Comparison of ENCODE assay signal across 10 mouse cellular contexts in the genomic region with DNA sequence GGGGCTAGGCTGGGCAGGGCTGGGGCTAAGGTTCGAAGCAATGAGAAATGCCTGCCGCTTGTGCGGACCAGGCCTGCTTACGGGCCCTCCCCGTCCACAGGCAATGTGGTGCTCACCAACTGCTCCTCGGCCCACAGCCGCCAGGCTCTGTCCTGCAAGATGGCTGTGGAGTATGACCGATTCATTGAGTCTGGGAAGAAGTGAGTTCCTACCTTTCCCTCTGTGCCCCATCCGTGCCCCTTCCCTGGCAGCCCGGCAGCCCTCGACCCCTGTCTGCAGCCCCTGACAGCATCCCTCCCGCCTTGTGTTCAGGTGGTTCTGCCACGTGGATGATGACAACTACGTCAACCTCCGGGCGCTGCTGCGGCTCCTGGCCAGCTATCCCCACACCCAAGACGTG. TPM values are rescaled to one million over a fixed set of nuclear protein-coding genes. Genes with fewer than 3 reads are reported as not detected.
A peak's percentile ranks its signal among the peaks of the same experiment; 100 is the strongest.
DNase-seq lines count a peak whose midpoint lies in the region; ATAC-seq lines count a peak whose summit lies in the region.
"Had no signal": no experiment of that assay in that cellular context is flagged by ENCODE, and none has a peak within 500 bp of the region (broad histone marks: within the 10 kb centered on the region; RNA-seq: fewer than 3 reads in every experiment).

No protein-coding gene starts in this region.

- no peak for ATAC-seq in liver, embryonic 12.5 days
- ATAC-seq in liver, embryonic 11.5 days (replicated peaks; ENCODE audit: low FRiP score) = no peak
- ATAC-seq in intestine, embryonic 16.5 days = no peak
- no peak for ATAC-seq in neural tube, embryonic 15.5 days (ENCODE audit: low FRiP score)

- no peak overlapping the region for H3K4me3 ChIP-seq in liver, embryonic 12.5 days
- no peak overlapping the region for H3K4me3 ChIP-seq in liver, embryonic 11.5 days (ENCODE audit: low read depth, low read length)
- peak overlapping the region; percentile 70 for H3K4me3 ChIP-seq in forebrain, embryonic 10.5 days
- peak overlapping the region; percentile 66 for H3K4me3 ChIP-seq in intestine, embryonic 16.5 days (ENCODE audit: low read length)
- peak overlapping the region; percentile 50 for H3K4me3 ChIP-seq in neural tube, embryonic 15.5 days (replicated peaks)

- WGBS in liver, embryonic 12.5 days (ENCODE audit: insufficient replicate concordance) = 83% methylated on average over 18 of the region's 18 CpGs
- WGBS in liver, embryonic 11.5 days = 75% methylated on average over 18 of the region's 18 CpGs
- WGBS in forebrain, embryonic 10.5 days = 28% methylated on average over 18 of the region's 18 CpGs
- 40% methylated on average over 18 of the region's 18 CpGs for WGBS in intestine, embryonic 16.5 days
- WGBS in neural tube, embryonic 15.5 days = 26% methylated on average over 18 of the region's 18 CpGs

- H3K9me3 ChIP-seq in liver, embryonic 12.5 days (replicated peaks) = no peaks in the 10 kb centered on the region
- H3K9me3 ChIP-seq in liver, embryonic 11.5 days (ENCODE audit: control insufficient read depth, low read length) = no peaks in the 10 kb centered on the region
- no peaks in the 10 kb centered on the region for H3K9me3 ChIP-seq in forebrain, embryonic 10.5 days
- H3K9me3 ChIP-seq in intestine, embryonic 16.5 days (ENCODE audit: control insufficient read depth, low read length) = no peaks in the 10 kb centered on the region
- H3K9me3 ChIP-seq in neural tube, embryonic 15.5 days (replicated peaks) = no peaks in the 10 kb centered on the region

- peak overlapping the region; percentile 33; the same call in 1 of the 2 replicates for H3K27ac ChIP-seq in liver, embryonic 12.5 days
- no peak overlapping the region for H3K27ac ChIP-seq in liver, embryonic 11.5 days (ENCODE audit: low read depth, low read length)
- H3K27ac ChIP-seq in forebrain, embryonic 10.5 days = peak overlapping the region; percentile 95
- peak overlapping the region; percentile 95 for H3K27ac ChIP-seq in intestine, embryonic 16.5 days (ENCODE audit: low read length)
- H3K27ac ChIP-seq in neural tube, embryonic 15.5 days (replicated peaks) = peak overlapping the region; percentile 60

- no peak for DNase-seq in liver, embryonic 11.5 days (ENCODE audit: low spot score)
- DNase-seq in forebrain, embryonic 10.5 days (ENCODE audit: extremely low spot score, low spot score) = no peak
- no peak for DNase-seq in gastrocnemius, postnatal 14 days
- no peak for DNase-seq in gastrocnemius, adult 18-20 months (ENCODE audit: low spot score)
- no peak for DNase-seq in embryo, embryonic 10.5 days (ENCODE audit: low spot score)

- H3K36me3 ChIP-seq in liver, embryonic 12.5 days = peaks cover 38% of the 10 kb centered on the region
- H3K36me3 ChIP-seq in liver, embryonic 11.5 days (ENCODE audit: control insufficient read depth, insufficient read depth, low read length) = peaks cover 4% of the 10 kb centered on the region; the same call in 1 of the 2 replicates
- peaks cover 52% of the 10 kb centered on the region for H3K36me3 ChIP-seq in forebrain, embryonic 10.5 days (replicated peaks)
- H3K36me3 ChIP-seq in intestine, embryonic 16.5 days (ENCODE audit: control insufficient read depth, insufficient read depth, low read length) = peaks cover 6% of the 10 kb centered on the region; the same call in 1 of the 2 replicates
- 0 out of 2 replicates have a peak, but pooled peaks cover 5% of the 10 kb centered on the region for H3K36me3 ChIP-seq in neural tube, embryonic 15.5 days

- peak overlapping the region; percentile 92 for H3K4me2 ChIP-seq in liver, embryonic 12.5 days
- no peak overlapping the region for H3K4me2 ChIP-seq in liver, embryonic 11.5 days
- H3K4me2 ChIP-seq in intestine, embryonic 16.5 days (ENCODE audit: low read depth, low read length) = peak overlapping the region; percentile 82
- H3K4me2 ChIP-seq in neural tube, embryonic 15.5 days = peak overlapping the region; percentile 93

- H3K27me3 ChIP-seq in liver, embryonic 12.5 days (replicated peaks) = peaks cover 58% of the 10 kb centered on the region
- peaks cover 54% of the 10 kb centered on the region for H3K27me3 ChIP-seq in liver, embryonic 11.5 days (replicated peaks; ENCODE audit: control insufficient read depth, insufficient read depth, low read length)
- H3K27me3 ChIP-seq in forebrain, embryonic 10.5 days (ENCODE audit: poor library complexity, severe bottlenecking) = peaks cover 55% of the 10 kb centered on the region
- no peaks in the 10 kb centered on the region for H3K27me3 ChIP-seq in intestine, embryonic 16.5 days (replicated peaks; ENCODE audit: control insufficient read depth, insufficient read depth, low read length)
- H3K27me3 ChIP-seq in neural tube, embryonic 15.5 days (replicated peaks) = no peaks in the 10 kb centered on the region

- no peak overlapping the region for H3K9ac ChIP-seq in liver, embryonic 12.5 days
- H3K9ac ChIP-seq in liver, embryonic 11.5 days (ENCODE audit: low read depth, low read length) = no peak overlapping the region
- H3K9ac ChIP-seq in intestine, embryonic 16.5 days (ENCODE audit: low read depth, low read length) = peak overlapping the region; percentile 77
- H3K9ac ChIP-seq in neural tube, embryonic 15.5 days (replicated peaks) = no peak overlapping the region

- intact Hi-C loops in gastrocnemius, postnatal 14 days (cut with DNase I; ENCODE audit: low total_unique reads) = no loop called here

- H3K4me1 ChIP-seq in liver, embryonic 12.5 days = peaks cover 100% of the 10 kb centered on the region
- peaks cover 61% of the 10 kb centered on the region for H3K4me1 ChIP-seq in liver, embryonic 11.5 days (replicated peaks; ENCODE audit: control insufficient read depth, insufficient read depth, low read length)
- peaks cover 91% of the 10 kb centered on the region for H3K4me1 ChIP-seq in forebrain, embryonic 10.5 days
- peaks cover 42% of the 10 kb centered on the region for H3K4me1 ChIP-seq in intestine, embryonic 16.5 days (ENCODE audit: control insufficient read depth, insufficient read depth, low read length)
- peaks cover 63% of the 10 kb centered on the region for H3K4me1 ChIP-seq in neural tube, embryonic 15.5 days

RNA-seq across cellular contexts. Expression of gene Lfng, which starts 5.1 kb away (rescaled TPM):
- 7.4 and 8.3 TPM in 2 replicates for polyA plus RNA-seq in liver, embryonic 12.5 days (2016; fragmentation: Nextera tagmentation; extraction: Ambion mirVana)
- polyA plus RNA-seq in liver, embryonic 11.5 days (2014; fragmentation: Nextera tagmentation; extraction: Ambion mirVana) = 10.6 and 11.0 TPM in 2 replicates
- 33.1 and 33.3 TPM in 2 replicates for polyA plus RNA-seq in forebrain, embryonic 10.5 days (2016; fragmentation: Nextera tagmentation; extraction: Ambion mirVana)
- 11.9 and 13.4 TPM in 2 replicates for polyA plus RNA-seq in intestine, embryonic 16.5 days (2015; fragmentation: Nextera tagmentation; extraction: Ambion mirVana)
- 16.7 and 19.4 TPM in 2 replicates for polyA plus RNA-seq in neural tube, embryonic 15.5 days (2015; fragmentation: Nextera tagmentation; extraction: Ambion mirVana)
- 1 to 10 TPM; 5.6 to 9.8 TPM for total RNA-seq in gastrocnemius, postnatal 14 days (2021)
- total RNA-seq in gastrocnemius, adult 18-20 months (2021) = 1 to 10 TPM; 3.3 to 3.5 TPM

RNA-seq across cellular contexts. Expression of gene Ttyh3, which starts 36.6 kb away (rescaled TPM):
- polyA plus RNA-seq in liver, embryonic 12.5 days (2016; fragmentation: Nextera tagmentation; extraction: Ambion mirVana) = 13.0 and 15.6 TPM in 2 replicates
- 24.3 and 26.5 TPM in 2 replicates for polyA plus RNA-seq in liver, embryonic 11.5 days (2014; fragmentation: Nextera tagmentation; extraction: Ambion mirVana)
- polyA plus RNA-seq in forebrain, embryonic 10.5 days (2016; fragmentation: Nextera tagmentation; extraction: Ambion mirVana) = 31.6 and 35.7 TPM in 2 replicates
- 17.0 and 24.3 TPM in 2 replicates for polyA plus RNA-seq in intestine, embryonic 16.5 days (2015; fragmentation: Nextera tagmentation; extraction: Ambion mirVana)
- 58.8 and 63.9 TPM in 2 replicates for polyA plus RNA-seq in neural tube, embryonic 15.5 days (2015; fragmentation: Nextera tagmentation; extraction: Ambion mirVana)
- total RNA-seq in gastrocnemius, postnatal 14 days (2021) = 10 to 100 TPM; 16.9 to 22.5 TPM
- total RNA-seq in gastrocnemius, adult 18-20 months (2021) = 1 to 10 TPM; 4.1 to 5.4 TPM

RNA-seq across cellular contexts. Expression of gene Grifin, which starts 47.3 kb away (rescaled TPM):
- 6.3 and 7.8 TPM in 2 replicates for polyA plus RNA-seq in liver, embryonic 12.5 days (2016; fragmentation: Nextera tagmentation; extraction: Ambion mirVana)
- 1.8 and 2.6 TPM in 2 replicates for polyA plus RNA-seq in liver, embryonic 11.5 days (2014; fragmentation: Nextera tagmentation; extraction: Ambion mirVana)
- polyA plus RNA-seq in forebrain, embryonic 10.5 days (2016; fragmentation: Nextera tagmentation; extraction: Ambion mirVana) = not detected in 2 replicates
- 0.70 and 0.80 TPM in 2 replicates for polyA plus RNA-seq in intestine, embryonic 16.5 days (2015; fragmentation: Nextera tagmentation; extraction: Ambion mirVana)
- polyA plus RNA-seq in neural tube, embryonic 15.5 days (2015; fragmentation: Nextera tagmentation; extraction: Ambion mirVana) = 1.6 TPM in 1 of 2 replicates, not detected in the other
- not detected for total RNA-seq in gastrocnemius, postnatal 14 days (2021)
- not detected for total RNA-seq in gastrocnemius, adult 18-20 months (2021)
- total RNA-seq: layer of hippocampus, adult 18-20 months; megakaryocyte, adult 5-6 weeks had no signal

Comparison
In these comparisons a context has a peak if more than half of its experiments do, and no peak if none do; other contexts are left out.
1. H3K4me3 ChIP-seq: peak in forebrain, embryonic 10.5 days (single experiment), intestine, embryonic 16.5 days (single experiment) and neural tube, embryonic 15.5 days (single experiment); none in liver, embryonic 12.5 days (single experiment) and liver, embryonic 11.5 days (single experiment).